Mouse (Mus musculus) forebrain, embryonic 14.5 days (tissue): ENCODE results near the gene Fdxr. TPM values are rescaled to one million over a fixed set of nuclear protein-coding genes. Genes with fewer than 3 reads are reported as not detected.
A peak's percentile ranks its signal among the peaks of the same experiment; 100 is the strongest.

Experiments
- ATAC-seq: fragments of 200-750 bp; cut with Nextera tagmentation; 2 replicates; pipeline ENCODE4 v1.8.0; 2017; ENCODE audit warnings: mild to moderate bottlenecking, moderate library complexity
- DNase-seq: peaks from one replicate; pipeline ENCODE4 v3.0.0-alpha.2; 2015; ENCODE audit warnings: low spot score
- H3K27ac ChIP-seq: fragments of 300-500 bp; sonication (generic); 2 replicates; pipeline ENCODE4 v1.5.1; 2014; ENCODE audit warnings: low read depth, mild to moderate bottlenecking, control low read depth, low read length, moderate library complexity
- H3K27me3 ChIP-seq: fragments of 300-500 bp; sonication (generic); replicated peaks from 2 replicates; pipeline ENCODE4 v1.6.1; 2014; ENCODE audit warnings: low read length, control low read depth, mixed read lengths; ENCODE audit not compliant: control insufficient read depth, insufficient read depth
- H3K36me3 ChIP-seq: fragments of 300-500 bp; sonication (generic); 2 replicates; pipeline ENCODE4 v1.6.1; 2014; ENCODE audit warnings: low read length, control low read depth; ENCODE audit not compliant: control insufficient read depth, insufficient read depth
- H3K4me1 ChIP-seq: fragments of 300-500 bp; sonication (generic); 2 replicates; pipeline ENCODE4 v1.6.1; 2014; ENCODE audit warnings: antibody characterized with exemption, low read length, control low read depth; ENCODE audit not compliant: control insufficient read depth, insufficient read depth
- H3K4me2 ChIP-seq: fragments of 300-500 bp; sonication (generic); 2 replicates; pipeline ENCODE4 v1.6.1; 2014; ENCODE audit warnings: mild to moderate bottlenecking, control low read depth, low read length
- H3K4me3 ChIP-seq: fragments of 300-500 bp; sonication (generic); 2 replicates; pipeline ENCODE4 v1.5.1; 2014; ENCODE audit warnings: low read depth, low read length, control low read depth
- H3K9ac ChIP-seq: fragments of 300-500 bp; sonication (generic); 2 replicates; pipeline ENCODE4 v1.6.1; 2014; ENCODE audit warnings: mild to moderate bottlenecking, low read length, control low read depth, moderate library complexity
- H3K9me3 ChIP-seq: fragments of 300-500 bp; sonication (generic); replicated peaks from 2 replicates; pipeline ENCODE4 v1.6.1; 2016; ENCODE audit warnings: low read length, control low read depth, mixed read lengths; ENCODE audit not compliant: control insufficient read depth
- WGBS: fragments of 180-500 bp; shearing (Covaris S2); extraction: QIAGEN DNeasy Blood & Tissue Kit; methylation state at CpG from one replicate; pipeline ENCODE4 v1.1.7; 2014; 5-methylcytosine and 5-hydroxymethylcytosine counted together
- polyA plus RNA-seq: library from polyadenylated mRNA; unstranded; fragments of >200 nt; fragmentation: Nextera tagmentation; extraction: Ambion mirVana; gene quantifications from 2 replicates; pipeline ENCODE4 v1.2.1, GENCODE M21; 2014

Fdxr gene
- polyA plus RNA-seq, 1 experiment from 2014 or later, result 17.2 TPM

DNA sequence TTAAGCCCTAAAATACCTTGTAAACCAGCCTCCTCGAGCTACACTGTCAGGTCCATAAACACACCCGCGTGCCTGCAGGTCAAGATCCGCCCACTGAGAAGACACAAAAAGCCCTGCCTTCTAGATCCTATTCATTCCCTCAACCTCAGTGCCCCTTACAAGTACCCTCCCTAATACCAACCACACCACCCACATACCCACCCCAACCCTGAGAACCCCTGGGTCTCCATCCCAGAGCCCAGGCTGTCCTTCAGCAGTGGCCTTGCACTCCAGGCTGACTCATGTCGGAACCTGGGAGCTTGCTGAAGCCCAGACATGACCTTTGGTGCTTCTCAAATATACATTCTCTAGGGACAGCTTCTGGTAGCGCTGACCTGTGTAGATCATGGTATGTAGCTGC, 2.1 kb downstream of the Fdxr start:
- Histone ChIP-seq H3K27me3 (no peaks in the 10 kb centered on the region), H3K9me3 (no peaks in the 10 kb centered on the region), H3K4me1 (peaks cover 5% of the 10 kb centered on the region; the same call in 1 of the 2 replicates), H3K36me3 (0 out of 2 replicates have a peak, but pooled peaks cover 3% of the 10 kb centered on the region), H3K27ac (no peak overlapping the region), H3K9ac (no peak overlapping the region), H3K4me3 (no peak overlapping the region), H3K4me2 (no peak overlapping the region)
- DNase-seq (no peak), ATAC-seq (no peak)
- 90% methylated on average over 6 of the region's 6 CpGs for WGBS

DNA sequence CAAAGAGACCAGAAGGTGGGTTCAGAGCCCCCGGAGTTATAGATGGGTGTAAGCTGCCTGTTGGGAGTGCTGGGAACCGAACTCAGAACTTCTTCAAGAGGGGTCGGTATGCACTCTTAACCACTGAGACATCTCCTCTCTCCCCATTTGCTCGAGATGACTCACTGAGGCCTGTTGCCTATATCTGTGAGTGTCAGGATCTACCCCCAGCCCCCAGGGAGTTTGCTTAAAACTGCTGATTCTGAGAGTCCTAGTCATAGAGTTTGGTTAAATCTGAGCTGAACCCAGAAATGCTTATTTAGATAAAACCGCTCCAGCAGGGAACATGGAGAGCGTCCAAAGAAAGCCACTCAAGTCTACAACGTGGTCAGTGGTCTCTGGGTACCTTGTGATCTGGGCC, 2.7 kb downstream of the Fdxr start:
- H3K4me3 ChIP-seq, result no peak overlapping the region
- no peak overlapping the region for H3K27ac ChIP-seq
- DNase-seq, result no peak
- ATAC-seq, result no peak
- H3K9me3 ChIP-seq, result no peaks in the 10 kb centered on the region
- 91% methylated on average over 7 of the region's 7 CpGs for WGBS
- no peaks in the 10 kb centered on the region for H3K27me3 ChIP-seq
- no peak overlapping the region for H3K9ac ChIP-seq
- H3K4me1 ChIP-seq, result peaks cover 5% of the 10 kb centered on the region; the same call in 1 of the 2 replicates
- H3K4me2 ChIP-seq, result no peak overlapping the region
- H3K36me3 ChIP-seq, result peaks cover 7% of the 10 kb centered on the region; the same call in 1 of the 2 replicates

DNA sequence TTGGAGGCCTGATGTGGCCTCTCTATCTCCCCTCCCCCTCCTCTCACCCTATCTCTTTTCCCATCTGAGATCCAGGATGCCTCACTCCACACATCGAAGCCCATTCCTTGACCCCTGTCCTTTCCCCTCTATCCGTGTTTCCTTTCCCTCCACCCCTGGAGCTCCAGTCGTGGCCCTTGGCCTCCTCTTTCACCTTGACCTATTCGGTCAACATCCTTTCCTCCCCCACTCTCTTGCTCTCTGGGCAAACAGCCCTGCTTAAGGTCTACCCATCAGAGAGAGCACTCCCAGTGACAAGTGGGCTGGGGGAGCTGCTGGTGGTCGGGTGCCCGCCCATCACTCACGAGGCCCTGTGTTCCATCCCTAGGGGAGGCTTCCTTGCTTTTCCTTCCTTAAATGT, 3.1 kb downstream of the Fdxr start:
- DNase-seq (no peak), ATAC-seq (no peak)
- no peak overlapping the region for H3K9ac ChIP-seq
- no peak overlapping the region for H3K4me3 ChIP-seq
- H3K27ac ChIP-seq, result no peak overlapping the region
- H3K9me3 ChIP-seq, result no peaks in the 10 kb centered on the region
- 78% methylated on average over 7 of the region's 7 CpGs for WGBS
- no peak overlapping the region for H3K4me2 ChIP-seq
- H3K36me3 ChIP-seq, result peaks cover 8% of the 10 kb centered on the region; the same call in 1 of the 2 replicates
- H3K27me3 ChIP-seq, result 0 out of 2 replicates have a peak, but pooled peaks cover 2% of the 10 kb centered on the region
- peaks cover 5% of the 10 kb centered on the region; the same call in 1 of the 2 replicates for H3K4me1 ChIP-seq

DNA sequence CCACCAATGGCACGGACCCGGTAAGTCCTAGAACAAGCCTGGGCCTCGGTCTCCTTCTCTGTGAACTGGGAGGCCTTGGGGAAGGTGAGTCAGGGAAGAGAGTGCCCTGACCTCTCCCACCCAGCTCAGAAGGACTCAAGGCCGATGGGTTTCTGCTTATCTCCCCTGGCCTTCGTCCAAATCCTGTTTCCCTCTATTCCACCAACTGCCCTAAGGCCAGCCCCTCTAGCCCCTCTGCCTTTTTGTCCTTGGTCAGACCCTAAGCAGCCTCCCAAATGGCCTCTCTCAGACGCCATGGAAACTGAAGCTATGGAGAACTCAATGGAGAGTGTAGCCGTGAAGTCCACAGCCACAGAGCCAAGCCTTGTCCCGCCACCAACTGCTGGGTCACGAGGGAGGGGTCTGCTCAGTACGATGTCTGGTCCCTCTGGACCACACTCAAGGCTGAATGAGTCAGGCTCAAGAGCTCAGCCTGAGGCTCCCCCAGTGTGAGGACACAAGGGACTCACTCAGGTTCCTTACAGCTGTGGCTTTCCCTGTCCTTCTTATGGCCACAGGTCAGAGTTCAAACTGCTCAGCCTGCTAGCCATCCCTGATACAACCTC, 3.9 kb downstream of the Fdxr start:
- Histone ChIP-seq H3K36me3 (peaks cover 15% of the 10 kb centered on the region; the same call in 1 of the 2 replicates), H3K4me1 (peaks cover 5% of the 10 kb centered on the region; the same call in 1 of the 2 replicates), H3K27ac (no peak overlapping the region), H3K4me3 (no peak overlapping the region), H3K4me2 (no peak overlapping the region), H3K27me3 (peaks cover 8% of the 10 kb centered on the region), H3K9me3 (no peaks in the 10 kb centered on the region), H3K9ac (no peak overlapping the region)
- ATAC-seq (no peak), DNase-seq (no peak)
- 72% methylated on average over 10 of the region's 10 CpGs for WGBS

DNA sequence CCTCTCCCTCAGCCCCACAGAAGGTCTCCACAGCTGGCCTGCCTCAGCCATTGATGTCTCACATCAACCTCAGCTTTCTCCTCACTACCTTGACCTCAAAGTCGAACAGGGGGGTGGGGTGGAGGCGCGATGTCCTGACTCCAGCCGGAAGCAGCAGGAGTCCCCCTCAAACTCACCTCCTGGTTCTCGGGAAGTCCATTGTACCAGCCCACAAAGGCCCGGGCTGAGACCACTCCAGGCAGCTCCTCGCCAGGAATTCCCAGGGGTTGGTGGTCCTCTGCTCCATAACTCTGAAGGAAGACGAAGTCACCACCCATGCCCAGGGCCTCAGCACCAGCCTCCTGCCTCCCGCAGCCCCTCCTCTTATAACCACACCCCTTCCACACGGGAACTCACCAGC, 5.4 kb downstream of the Fdxr start:
- 61% methylated on average over 10 of the region's 10 CpGs for WGBS
- peaks cover 9% of the 10 kb centered on the region; the same call in 1 of the 2 replicates for H3K4me1 ChIP-seq
- no peak for DNase-seq
- no peak overlapping the region for H3K4me3 ChIP-seq
- H3K4me2 ChIP-seq, result no peak overlapping the region
- H3K9ac ChIP-seq, result no peak overlapping the region
- H3K27ac ChIP-seq, result no peak overlapping the region
- no peak for ATAC-seq
- peaks cover 23% of the 10 kb centered on the region for H3K27me3 ChIP-seq
- H3K36me3 ChIP-seq, result peaks cover 17% of the 10 kb centered on the region; the same call in 1 of the 2 replicates
- H3K9me3 ChIP-seq, result no peaks in the 10 kb centered on the region

DNA sequence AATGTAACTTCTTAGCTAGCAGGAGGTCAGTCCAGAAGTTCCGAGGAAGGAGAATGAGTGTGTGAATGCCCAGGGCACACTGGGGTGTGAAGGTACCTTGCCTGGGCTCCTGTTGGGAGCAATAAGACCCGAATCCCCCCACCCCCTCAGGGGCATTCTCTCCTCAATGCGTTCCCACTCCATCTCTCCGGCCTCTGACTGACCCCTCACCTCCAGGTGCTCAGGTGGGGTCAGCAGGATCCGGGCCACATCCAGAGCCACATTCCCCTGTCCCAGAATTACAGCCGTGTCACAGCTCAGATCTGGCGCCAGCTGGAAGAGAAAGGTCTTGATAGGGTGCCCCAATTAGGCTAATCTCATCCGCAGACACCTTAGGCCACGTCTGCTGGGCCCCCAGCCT, 5.8 kb downstream of the Fdxr start:
- Histone ChIP-seq H3K27me3 (peaks cover 27% of the 10 kb centered on the region), H3K27ac (no peak overlapping the region)
- no peak for ATAC-seq

DNA sequence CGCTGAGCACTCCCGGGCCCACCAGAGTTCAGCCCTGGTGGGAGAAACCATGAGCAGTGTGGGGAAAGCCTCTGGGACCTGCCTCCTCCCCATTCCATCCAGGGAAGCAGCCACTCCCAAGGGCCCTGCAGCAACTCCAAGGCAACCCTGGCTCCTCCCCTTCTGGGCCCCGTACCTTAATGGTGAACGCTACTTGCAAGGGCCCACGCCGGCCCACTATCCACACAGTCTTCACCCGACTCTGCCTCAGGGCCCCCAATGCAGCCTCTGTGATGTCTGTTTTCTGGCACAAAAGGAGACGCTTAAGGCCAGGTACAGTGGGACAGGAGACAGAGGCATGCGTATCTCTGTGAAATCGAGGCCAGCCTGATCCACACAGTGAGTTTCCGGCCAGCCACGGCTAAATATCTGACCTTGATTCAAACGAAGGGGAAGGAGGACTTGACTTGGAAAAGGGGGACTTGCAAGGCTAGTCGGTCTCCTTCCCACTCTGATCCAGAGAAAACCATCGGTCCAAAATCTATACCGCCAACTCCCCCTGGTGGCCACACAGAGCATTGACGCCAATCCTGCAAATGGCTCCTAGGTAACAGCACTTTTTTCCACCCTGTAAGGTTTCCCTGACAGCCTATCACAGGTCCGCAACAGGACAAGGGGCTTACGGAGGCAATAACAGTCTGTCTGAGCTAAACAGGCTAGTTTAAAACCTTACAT, 6.5 kb downstream of the Fdxr start:
- Histone ChIP-seq H3K27me3 (peaks cover 35% of the 10 kb centered on the region), H3K4me1 (peaks cover 4% of the 10 kb centered on the region; the same call in 1 of the 2 replicates), H3K4me3 (no peak overlapping the region), H3K4me2 (no peak overlapping the region), H3K27ac (no peak overlapping the region), H3K9me3 (no peaks in the 10 kb centered on the region), H3K36me3 (peaks cover 17% of the 10 kb centered on the region; the same call in 1 of the 2 replicates), H3K9ac (no peak overlapping the region)
- 32% methylated on average over 18 of the region's 19 CpGs for WGBS
- peak; percentile 88 for DNase-seq
- ATAC-seq, result peak; percentile 38

More for the DNA sequence above, 5.8 kb downstream of the Fdxr start:
- H3K4me3 ChIP-seq, result no peak overlapping the region
- peaks cover 17% of the 10 kb centered on the region; the same call in 1 of the 2 replicates for H3K36me3 ChIP-seq
- H3K4me2 ChIP-seq, result no peak overlapping the region
- H3K4me1 ChIP-seq, result peaks cover 8% of the 10 kb centered on the region; the same call in 1 of the 2 replicates
- H3K9ac ChIP-seq, result no peak overlapping the region
- WGBS, result 82% methylated on average over 9 of the region's 9 CpGs
- no peak for DNase-seq
- H3K9me3 ChIP-seq, result no peaks in the 10 kb centered on the region

DNA sequence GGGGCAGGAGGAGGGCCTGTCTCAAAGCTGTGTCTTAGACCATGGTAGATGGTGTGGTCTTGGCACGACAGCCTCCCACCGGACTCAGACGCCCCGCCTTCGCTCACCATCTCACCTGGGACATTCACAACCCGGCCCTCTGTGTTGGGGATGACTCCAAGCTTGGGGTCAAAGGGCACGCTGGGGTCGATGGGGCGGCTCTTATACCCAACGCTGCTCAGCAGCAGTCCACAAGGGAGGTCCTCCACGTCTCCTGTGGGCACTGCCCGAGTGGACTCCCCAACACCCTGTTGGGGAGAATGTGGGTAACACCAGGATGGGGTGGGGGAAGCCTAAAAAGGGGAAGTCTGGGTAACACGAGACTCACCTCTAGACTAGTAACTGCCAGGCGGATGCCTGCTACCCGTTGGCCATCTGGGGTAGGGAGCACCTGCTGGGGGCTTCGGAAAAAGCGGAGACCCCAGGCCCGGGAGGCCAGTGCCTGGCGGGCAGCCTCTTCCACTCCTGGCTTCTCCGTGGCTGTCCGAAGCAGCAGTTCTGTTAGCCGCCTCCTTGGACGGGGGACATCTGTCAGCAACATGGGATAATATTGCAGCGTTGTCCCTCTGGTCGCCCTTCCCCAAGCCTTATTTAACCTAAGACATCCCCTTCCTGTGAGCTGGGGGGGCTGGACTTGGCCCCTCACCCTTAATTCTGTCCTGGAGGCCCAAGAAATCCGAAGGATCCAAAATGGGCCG, 7.4 kb downstream of the Fdxr start:
- H3K4me1 ChIP-seq, result peaks cover 4% of the 10 kb centered on the region; the same call in 1 of the 2 replicates
- H3K4me2 ChIP-seq, result no peak overlapping the region
- ATAC-seq (no peak), DNase-seq (no peak)
- H3K9ac ChIP-seq, result no peak overlapping the region
- H3K27me3 ChIP-seq, result peaks cover 43% of the 10 kb centered on the region
- no peaks in the 10 kb centered on the region for H3K9me3 ChIP-seq
- no peak overlapping the region for H3K4me3 ChIP-seq
- peaks cover 17% of the 10 kb centered on the region; the same call in 1 of the 2 replicates for H3K36me3 ChIP-seq
- H3K27ac ChIP-seq, result no peak overlapping the region
- WGBS, result 92% methylated on average over 27 of the region's 27 CpGs
